Mouse (Mus musculus): ENCODE measurements at regions not wholly inside any gene's neighbourhood (a gene's known extent, or its start where the extent isn't known, plus 50 kb on each side); places are given as distances from the start of the nearest gene placed in this dataset.

- no peaks in the 10 kb centered on the region for H3K79me2 ChIP-seq (ENCODE audit: control insufficient read depth, insufficient read depth, low read length, poor library complexity)
- no peaks in the 10 kb centered on the region for H3K9me3 ChIP-seq (replicated peaks; ENCODE audit: insufficient read depth, low read length)
- TF ChIP-seq USF1 (IDR thresholded peaks at IDR 0.05; ENCODE audit: low read depth, low read length) (no peak), ZMIZ1 (IDR thresholded peaks at IDR 0.05; ENCODE audit: low read depth, low read length) (no peak), MYC (IDR thresholded peaks at IDR 0.05; ENCODE audit: low read depth, low read length) (no peak), GATA1 (IDR thresholded peaks at IDR 0.05; ENCODE audit: low read depth, low read length) (no peak), TBP (IDR thresholded peaks at IDR 0.05; ENCODE audit: low read depth, low read length) (no peak), MAFK (IDR thresholded peaks at IDR 0.05; ENCODE audit: borderline replicate concordance, low read depth, low read length) (no peak), RAD21 (IDR thresholded peaks at IDR 0.05; ENCODE audit: low read depth, low read length) (no peak), ELF1 (IDR thresholded peaks at IDR 0.05; ENCODE audit: low read depth, low read length) (no peak), POLR2AphosphoS5 (IDR thresholded peaks at IDR 0.05; ENCODE audit: borderline replicate concordance, low read depth, low read length) (no peak), ZKSCAN1 (IDR thresholded peaks at IDR 0.05; ENCODE audit: low read depth, low read length) (no peak), E2F4 (IDR thresholded peaks at IDR 0.05; ENCODE audit: borderline replicate concordance, low read depth, low read length) (no peak)
- no peaks in the 10 kb centered on the region for H3K4me1 ChIP-seq (ENCODE audit: control insufficient read depth in 1 of 2, insufficient read depth in 2 of 2, low read length in 2 of 2)
- H3K27me3 ChIP-seq (ENCODE audit: control insufficient read depth in 1 of 2, insufficient read depth in 2 of 2, low read length in 2 of 2) = no peaks in the 10 kb centered on the region
- H3K9ac ChIP-seq (ENCODE audit: control insufficient read depth, low read depth, low read length, poor library complexity, severe bottlenecking) = no peak overlapping the region
- DNase-seq (ENCODE audit: low read depth, low spot score) = no peak
- no peaks in the 10 kb centered on the region for H3K36me3 ChIP-seq (ENCODE audit: control insufficient read depth in 1 of 2, insufficient read depth in 2 of 2, low read length in 2 of 2)
- no peak overlapping the region for H3K27ac ChIP-seq (ENCODE audit: control insufficient read depth, low read depth, low read length)
- no peak overlapping the region for H3K4me3 ChIP-seq (ENCODE audit: control insufficient read depth in 1 of 2, insufficient read depth in 1 of 2, low read depth in 2 of 2, low read length in 2 of 2)
Observed at GRCm38 (mm10) chr2:106436136-106436535, 256.9 kb upstream of the Mpped2 start.

GRCm38 (mm10) chr2:106454310-106454974 is 238.6 kb upstream of the Mpped2 start:
- no peak overlapping the region for H3K9ac ChIP-seq (ENCODE audit: control insufficient read depth, low read depth, low read length, poor library complexity, severe bottlenecking)
- H3K36me3 ChIP-seq (ENCODE audit: control insufficient read depth in 1 of 2, insufficient read depth in 2 of 2, low read length in 2 of 2) = no peaks in the 10 kb centered on the region
- no peaks in the 10 kb centered on the region for H3K9me3 ChIP-seq (replicated peaks; ENCODE audit: insufficient read depth, low read length)
- DNase-seq (ENCODE audit: low read depth, low spot score) = no peak
- H3K4me1 ChIP-seq (ENCODE audit: control insufficient read depth in 1 of 2, insufficient read depth in 2 of 2, low read length in 2 of 2) = no peaks in the 10 kb centered on the region
- H3K27ac ChIP-seq (ENCODE audit: control insufficient read depth, low read depth, low read length) = no peak overlapping the region
- H3K79me2 ChIP-seq (ENCODE audit: control insufficient read depth, insufficient read depth, low read length, poor library complexity) = no peaks in the 10 kb centered on the region
- H3K27me3 ChIP-seq (ENCODE audit: control insufficient read depth in 1 of 2, insufficient read depth in 2 of 2, low read length in 2 of 2) = no peaks in the 10 kb centered on the region
- H3K4me3 ChIP-seq (ENCODE audit: control insufficient read depth in 1 of 2, insufficient read depth in 1 of 2, low read depth in 2 of 2, low read length in 2 of 2) = no peak overlapping the region
- TF ChIP-seq TCF12 (IDR thresholded peaks at IDR 0.05; ENCODE audit: low read depth, low read length) = no peak
- TF ChIP-seq NELFE (IDR thresholded peaks at IDR 0.05; ENCODE audit: low read depth, low read length) = no peak
- no peak for TF ChIP-seq USF2 (IDR thresholded peaks at IDR 0.05; ENCODE audit: borderline replicate concordance in 1 of 2, insufficient read depth in 1 of 2, low read depth in 1 of 2, low read length in 2 of 2)
- TF ChIP-seq SMC3 (IDR thresholded peaks at IDR 0.05; ENCODE audit: low read depth, low read length) = no peak
